Mouse (Mus musculus): ENCODE data around the gene BC037034.

DNA sequence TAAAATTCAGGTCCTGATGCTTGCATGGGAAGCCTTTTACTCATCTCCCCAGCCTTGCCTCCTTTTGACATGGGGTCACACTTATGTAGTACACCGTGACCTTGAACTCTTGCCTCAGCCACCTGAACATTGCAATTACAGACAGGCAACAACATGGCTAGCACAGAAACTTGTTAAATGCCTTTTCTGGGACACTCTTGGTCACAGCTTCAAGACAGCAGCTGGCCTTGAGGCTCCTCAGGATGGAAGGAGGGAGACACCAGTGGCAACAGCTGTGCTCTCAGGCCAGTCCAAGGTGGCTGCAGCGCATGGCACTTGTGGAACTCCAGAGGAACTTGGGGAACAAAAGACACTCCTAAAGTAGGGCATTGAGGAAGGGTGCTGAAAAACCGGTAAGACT, 3.3 kb upstream of the BC037034 start:
- TF ChIP-seq CTCF (conservative IDR thresholded peaks at IDR 0.05; ENCODE audit: low read length): no peak
- no peak for TF ChIP-seq NANOG (IDR thresholded peaks at IDR 0.05; ENCODE audit: borderline replicate concordance, low read length)
